Mouse (Mus musculus): ENCODE results near the gene Efemp2.

GRCm38 (mm10) chr19:5513005-5513349 is 39.2 kb downstream of the Efemp2 start:
- TF ChIP-seq GATA1 (IDR thresholded peaks at IDR 0.05; ENCODE audit: borderline replicate concordance, low read length) (no peak), FLI1 (IDR thresholded peaks at IDR 0.05; ENCODE audit: low read length) (no peak)

All from megakaryocyte, embryonic 14.5 days (primary cell).